Mouse (Mus musculus) layer of hippocampus, adult 9-11 months (tissue): Measurements from ENCODE around the gene Psma7.

Experiments
- DNase-seq: peaks from one replicate; pipeline ENCODE4 v3.0.0; 2022

Gene Psma7

GRCm38 (mm10) chr2:179998431-179998830 is 43.8 kb downstream of the Psma7 start:
- no peak for DNase-seq

DNA sequence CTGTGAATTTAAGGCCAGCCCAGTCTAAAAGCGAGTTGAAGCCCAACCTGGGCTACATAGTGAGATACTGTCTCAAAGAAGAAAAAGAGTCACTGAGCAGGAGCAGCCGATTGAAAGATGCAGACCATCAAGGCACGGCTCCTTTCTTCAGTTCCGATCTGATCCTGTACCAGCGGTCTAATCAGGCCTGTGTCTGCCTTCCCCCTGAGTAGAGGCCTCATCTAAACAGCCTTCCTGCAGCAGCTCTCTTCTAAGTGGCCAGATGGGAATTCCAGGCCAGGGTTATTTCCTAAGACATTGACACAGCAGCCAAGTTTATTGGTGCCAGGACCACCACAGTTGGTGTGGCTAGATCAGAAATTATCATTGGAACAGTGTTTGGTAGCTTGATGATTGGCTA is 49.2 kb downstream of the Psma7 start:
- DNase-seq = no peak

DNA sequence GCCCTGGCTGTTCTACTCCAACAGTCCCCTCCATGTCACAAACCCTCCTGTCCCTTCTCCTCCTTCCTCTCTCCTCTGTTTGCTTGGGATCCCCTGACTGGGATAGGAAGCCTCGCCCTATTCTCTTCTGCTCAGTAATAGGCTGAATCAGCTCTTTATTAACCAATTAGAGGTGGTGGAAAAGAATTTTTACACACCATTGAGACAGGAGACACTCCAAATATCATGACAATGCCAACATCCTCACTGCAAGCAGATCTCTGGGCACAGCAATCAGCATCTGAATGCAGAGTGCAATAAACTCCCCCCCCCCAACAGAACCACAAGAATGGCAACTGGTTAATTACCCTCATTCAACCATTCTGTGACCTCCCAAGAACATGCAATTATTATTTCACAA is 53.1 kb downstream of the Psma7 start:
- no peak for DNase-seq

DNA sequence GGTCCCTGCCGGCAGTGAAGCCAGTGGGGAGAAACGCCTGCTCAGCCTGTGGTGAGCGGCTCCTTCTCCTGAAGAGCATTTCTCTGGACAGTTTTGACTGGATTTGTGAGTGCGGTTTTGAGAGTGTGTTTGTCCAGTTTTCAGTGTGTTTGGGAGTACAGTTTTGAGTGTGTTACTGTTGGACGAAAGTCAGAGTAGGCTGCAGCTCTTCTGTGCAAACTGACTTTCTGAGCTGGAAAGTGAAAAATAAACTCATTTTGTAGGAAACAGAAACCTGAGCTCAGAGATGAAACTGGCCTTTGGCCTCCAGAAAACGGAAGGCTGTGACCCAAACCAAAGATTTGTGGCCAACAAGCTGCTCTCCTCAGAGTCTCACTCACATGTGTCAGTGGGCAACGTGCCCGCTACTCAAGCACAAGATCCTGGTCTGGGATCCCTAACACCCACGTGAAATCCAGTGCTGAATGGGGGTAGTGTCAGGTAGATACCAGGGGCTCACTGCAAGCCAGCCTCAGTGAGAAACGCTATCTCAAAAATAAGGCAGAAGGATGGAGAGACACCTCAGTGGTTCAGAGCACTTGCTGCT is 55.7 kb downstream of the Psma7 start:
- DNase-seq = no peak
